Mouse (Mus musculus): ENCODE data around the gene Blm. TPM values are rescaled to one million over a fixed set of nuclear protein-coding genes. Genes with fewer than 3 reads are reported as not detected.

Gene Blm
- polyA plus RNA-seq, 1 experiment: 0.98 TPM

DNA sequence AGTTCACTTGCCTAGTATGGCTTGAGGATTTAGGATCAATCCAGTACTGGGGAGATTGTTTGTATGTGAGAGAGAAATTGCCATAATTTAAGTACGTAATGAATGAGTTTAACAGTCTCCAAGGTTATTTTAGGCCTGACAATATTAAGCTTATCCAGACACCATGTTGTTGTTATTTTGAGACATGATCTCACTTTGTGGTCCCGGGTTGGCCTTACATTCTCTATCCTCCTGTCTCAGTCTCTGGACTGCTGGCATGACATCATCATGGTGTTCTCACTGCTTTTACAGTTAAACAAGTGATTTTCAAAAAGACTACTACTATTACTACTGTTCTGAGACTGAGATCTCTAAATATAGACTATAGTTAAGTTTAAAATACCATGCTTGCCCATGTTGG lies 66.1 kb downstream of the Blm start:
- WGBS: 86% methylated on average over 2 of the region's 2 CpGs
- no peak for DNase-seq (ENCODE audit: low read depth, low spot score)

- no peak for DNase-seq (ENCODE audit: low read depth, low spot score)
- 98% methylated on average over 2 of the region's 2 CpGs for WGBS
Measured at GRCm38 (mm10) chr7:80467334-80467733, 67.6 kb downstream of the Blm start.

- no peak for DNase-seq (ENCODE audit: low read depth, low spot score)
- 84% methylated on average over 5 of the region's 5 CpGs for WGBS
Measured at GRCm38 (mm10) chr7:80464831-80465230, 70.1 kb downstream of the Blm start.

DNA sequence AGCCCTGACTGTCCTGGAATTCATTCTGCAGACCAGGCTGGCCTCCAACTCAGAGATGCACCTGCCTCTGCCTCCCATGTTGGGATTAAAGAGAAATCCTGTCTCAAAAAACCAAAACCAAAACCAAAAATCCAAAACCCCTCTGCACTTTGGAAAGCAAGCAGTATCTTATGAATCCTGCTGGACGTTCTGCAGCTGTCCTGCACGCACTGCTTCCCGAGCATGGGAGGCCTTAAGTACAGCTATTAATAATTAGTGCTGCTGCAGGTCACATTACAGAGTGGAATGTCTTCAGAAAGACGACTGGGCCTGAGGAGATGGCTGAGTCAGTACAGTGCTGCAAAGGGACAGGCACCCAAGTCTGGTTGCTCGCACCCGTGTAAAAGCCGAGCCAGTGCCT lies 73.0 kb downstream of the Blm start:
- no peak for DNase-seq (ENCODE audit: low read depth, low spot score)
- 89% methylated on average over 7 of the region's 7 CpGs for WGBS

GRCm38 (mm10) chr7:80460892-80461291 lies 74.0 kb downstream of the Blm start:
- 90% methylated on average over 4 of the region's 4 CpGs for WGBS
- DNase-seq (ENCODE audit: low read depth, low spot score): no peak

DNA sequence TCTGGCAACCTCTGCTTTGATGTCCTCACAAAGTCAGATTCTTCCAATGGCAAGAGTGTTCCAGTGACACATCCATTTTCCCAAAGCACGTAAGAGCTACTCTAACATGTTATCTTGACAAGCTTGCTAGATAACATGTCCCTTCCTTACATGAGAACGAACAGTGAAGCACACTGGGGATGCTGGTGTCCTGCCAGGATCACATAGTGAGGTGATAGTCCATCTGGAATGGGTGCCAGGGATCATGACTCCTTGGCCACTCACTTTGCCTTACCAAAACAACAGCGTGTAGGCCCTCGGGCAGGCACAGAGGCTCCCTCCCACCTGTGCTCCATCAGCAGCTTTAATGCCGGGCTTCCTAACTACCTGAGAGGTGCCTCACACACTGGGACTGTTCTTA lies 74.7 kb downstream of the Blm start:
- DNase-seq (ENCODE audit: low read depth, low spot score): no peak
- 90% methylated on average over 5 of the region's 5 CpGs for WGBS

DNA sequence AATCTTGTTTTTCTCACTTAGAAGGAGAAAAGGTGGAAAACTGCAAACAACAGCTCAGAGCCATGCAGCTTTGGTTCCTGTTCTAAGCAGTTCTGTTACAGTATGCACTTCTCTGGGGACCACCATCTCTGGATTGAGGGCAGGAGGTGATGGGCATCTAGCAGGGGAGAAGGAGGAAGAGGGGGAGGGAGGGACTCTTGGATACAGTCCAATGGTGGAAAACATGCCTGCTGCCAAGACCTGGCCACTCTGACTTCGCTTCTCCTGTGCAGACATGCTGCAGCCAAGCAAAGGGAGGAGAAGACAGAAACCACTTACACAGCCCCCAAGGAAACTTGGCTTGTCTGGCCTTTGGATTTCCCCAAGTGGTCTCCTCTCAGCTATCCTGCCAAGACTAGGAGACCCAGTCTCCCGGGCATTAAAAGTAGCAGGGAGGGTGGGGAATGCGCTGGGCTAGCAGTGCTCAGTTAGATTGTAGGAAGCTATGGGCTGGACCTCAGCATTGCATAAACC lies 77.0 kb downstream of the Blm start:
- WGBS: 59% methylated on average over 3 of the region's 3 CpGs
- no peak for DNase-seq (ENCODE audit: low read depth, low spot score)

DNA sequence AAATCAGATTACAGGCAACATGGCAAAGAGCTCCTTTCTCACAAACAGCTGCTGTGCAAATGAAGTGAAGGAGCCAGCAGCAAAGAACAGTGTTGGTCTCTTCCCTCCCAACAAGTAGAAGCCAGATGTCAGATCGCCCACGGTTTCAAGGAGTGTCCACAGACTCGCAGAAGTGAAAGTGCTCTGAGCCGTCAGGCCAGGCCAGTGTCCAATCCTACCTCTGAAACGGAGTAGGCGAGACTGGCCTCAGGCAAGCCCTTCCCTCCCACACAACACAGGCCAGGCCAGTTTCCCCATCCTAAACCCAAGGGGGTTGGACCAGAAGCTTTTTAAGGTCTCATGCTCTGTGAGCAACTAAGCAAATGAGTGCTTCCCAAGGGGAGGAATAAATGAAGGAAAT lies 77.7 kb downstream of the Blm start:
- WGBS: 60% methylated on average over 6 of the region's 6 CpGs
- DNase-seq (ENCODE audit: low read depth, low spot score): no peak

- WGBS: 66% methylated on average over 6 of the region's 6 CpGs
Measured at GRCm38 (mm10) chr7:80456327-80456726, 78.6 kb downstream of the Blm start.

GRCm38 (mm10) chr7:80455505-80456160 lies 79.3 kb downstream of the Blm start:
- WGBS: 67% methylated on average over 4 of the region's 4 CpGs
- DNase-seq (ENCODE audit: low read depth, low spot score): no peak

More at GRCm38 (mm10) chr7:80456327-80456726, 78.6 kb downstream of the Blm start:
- DNase-seq (ENCODE audit: low read depth, low spot score): no peak

DNA sequence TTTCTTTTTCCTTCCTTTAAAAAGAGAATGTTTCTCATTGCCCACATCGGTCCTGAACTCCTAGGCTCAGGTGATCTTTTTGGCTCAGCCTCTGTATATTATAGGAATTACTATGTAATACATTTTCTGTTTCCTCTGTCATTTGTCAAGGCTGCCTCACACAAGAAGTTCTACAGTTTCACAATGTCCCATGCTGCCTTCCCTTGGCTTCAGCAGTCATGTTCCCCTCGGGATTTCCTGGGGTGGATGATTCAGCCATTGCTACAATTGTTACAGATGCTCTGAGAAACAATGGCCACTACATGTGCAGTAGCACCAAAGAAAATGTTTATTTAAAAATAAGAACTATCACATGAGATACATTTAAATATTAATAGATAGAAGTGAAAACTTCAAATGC lies 80.1 kb downstream of the Blm start:
- WGBS: 68% methylated on average over 2 of the region's 2 CpGs

GRCm38 (mm10) chr7:80453997-80454396 lies 80.9 kb downstream of the Blm start:
- no peak for DNase-seq (ENCODE audit: low read depth, low spot score)
- WGBS: 82% methylated on average over 5 of the region's 5 CpGs

More for the DNA sequence above, 80.1 kb downstream of the Blm start:
- no peak for DNase-seq (ENCODE audit: low read depth, low spot score)

- WGBS: 82% methylated on average over 3 of the region's 3 CpGs
- no peak for DNase-seq (ENCODE audit: low read depth, low spot score)
Measured at GRCm38 (mm10) chr7:80453121-80453520, 81.8 kb downstream of the Blm start.

DNA sequence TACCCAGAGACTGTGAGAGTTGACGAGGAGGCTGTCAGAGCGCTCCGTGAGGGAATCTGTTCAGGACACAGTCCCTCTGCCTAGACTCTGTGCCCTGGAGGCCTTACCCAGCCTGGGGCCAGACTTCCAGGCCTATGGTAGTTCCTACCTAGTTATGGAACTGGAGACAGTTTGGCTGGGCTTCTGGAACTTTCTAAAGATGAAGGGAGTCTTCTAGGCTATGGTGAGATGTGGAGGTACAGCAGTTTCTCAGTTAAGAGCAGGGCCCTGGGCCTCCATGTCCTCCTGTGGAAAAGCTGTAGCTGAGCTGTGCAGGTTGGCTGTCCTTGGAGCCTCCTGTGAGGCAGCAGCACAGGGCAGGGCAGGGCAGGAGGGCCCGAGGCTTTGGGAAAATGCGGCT lies 82.7 kb downstream of the Blm start:
- WGBS: 89% methylated on average over 5 of the region's 5 CpGs
- DNase-seq (ENCODE audit: low read depth, low spot score): no peak

DNA sequence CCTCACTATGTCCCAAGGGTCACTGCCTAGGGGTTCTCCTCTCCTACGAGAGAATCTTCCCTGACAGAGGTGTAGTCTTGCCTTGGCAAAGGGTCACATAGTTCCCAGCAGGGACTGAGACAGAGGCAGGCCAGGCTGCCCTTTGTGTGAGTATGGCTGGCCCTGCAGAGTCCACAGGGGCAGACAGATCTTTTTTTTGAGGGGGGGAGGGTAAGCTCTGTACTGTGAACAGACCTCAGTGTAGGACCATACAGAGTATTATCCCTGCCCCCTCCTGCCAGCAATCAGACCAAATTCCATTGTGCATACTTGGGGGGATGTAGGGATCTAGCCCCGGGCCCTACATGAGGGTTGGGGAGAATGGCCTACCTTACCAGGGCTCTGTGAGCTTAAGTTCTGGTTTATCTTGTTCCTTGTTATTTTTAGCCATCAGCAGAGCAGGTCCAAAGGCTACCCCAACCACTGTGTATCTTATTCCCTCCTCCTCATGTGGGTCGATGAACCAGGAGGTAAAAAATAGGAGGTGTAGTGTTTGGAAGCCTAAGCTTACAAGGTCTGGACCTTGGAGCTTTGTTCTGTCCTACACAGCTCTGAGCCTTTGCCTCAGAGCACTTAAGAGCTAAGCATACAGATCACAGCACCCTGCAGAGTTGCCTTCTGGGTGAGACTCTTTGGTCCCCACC lies 83.2 kb downstream of the Blm start:
- DNase-seq (ENCODE audit: low read depth, low spot score): no peak
- 66% methylated on average over 3 of the region's 3 CpGs for WGBS

GRCm38 (mm10) chr7:80450354-80450753 lies 84.6 kb downstream of the Blm start:
- DNase-seq (ENCODE audit: low read depth, low spot score): no peak
- 71% methylated on average over 4 of the region's 4 CpGs for WGBS

DNA sequence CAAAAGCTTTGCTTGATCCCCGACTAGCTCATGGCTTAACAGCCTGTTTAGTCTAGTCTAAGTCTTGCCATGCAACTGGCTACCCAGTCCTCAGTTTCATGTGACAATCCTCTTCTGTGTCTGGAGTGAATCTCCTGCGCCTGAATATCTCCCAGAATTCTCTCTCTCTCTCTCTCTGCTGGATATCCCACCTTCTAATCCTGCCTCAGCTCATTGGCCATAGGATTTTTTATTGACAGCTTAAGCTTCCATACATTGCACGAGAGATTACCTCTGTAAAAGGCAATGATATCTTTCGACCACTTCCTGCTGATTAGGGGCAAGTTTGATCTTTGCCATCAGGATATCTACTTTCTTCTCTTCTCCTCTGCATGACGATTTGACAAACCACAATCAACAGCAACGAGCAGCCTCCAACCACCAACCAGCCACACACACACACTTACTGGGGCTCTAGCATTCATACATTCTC lies 85.3 kb downstream of the Blm start:
- DNase-seq (ENCODE audit: low read depth, low spot score): no peak
- 62% methylated on average over 6 of the region's 6 CpGs for WGBS

- no peak for DNase-seq (ENCODE audit: low read depth, low spot score)
- WGBS: 92% methylated on average over 8 of the region's 8 CpGs
Measured at GRCm38 (mm10) chr7:80447336-80447735, 87.6 kb downstream of the Blm start.

- no peak for DNase-seq (ENCODE audit: low read depth, low spot score)
- WGBS: 69% methylated on average over 7 of the region's 7 CpGs
Measured at GRCm38 (mm10) chr7:80446221-80446878, 88.6 kb downstream of the Blm start.

GRCm38 (mm10) chr7:80445492-80445891 lies 89.4 kb downstream of the Blm start:
- 48% methylated on average over 6 of the region's 6 CpGs for WGBS
- DNase-seq (ENCODE audit: low read depth, low spot score): no peak
